Mouse (Mus musculus) kidney, embryonic 16.5 days (tissue): Measurements from ENCODE around the gene Psmb10. TPM values are rescaled to one million over a fixed set of nuclear protein-coding genes. Genes with fewer than 3 reads are reported as not detected.

Source experiments
- ATAC-seq: fragments of 200-750 bp; cut with Nextera tagmentation; 2 replicates; pipeline ENCODE4 v1.8.0; 2017; ENCODE audit warnings: moderate TSS enrichment; ENCODE audit not compliant: low FRiP score, low TSS enrichment
- H3K27ac ChIP-seq: fragments of 300-500 bp; sonication (generic); 2 replicates; pipeline ENCODE4 v1.5.1; 2014; ENCODE audit warnings: low read length
- H3K27me3 ChIP-seq: fragments of 300-500 bp; sonication (generic); 2 replicates; pipeline ENCODE4 v1.6.1; 2014; ENCODE audit warnings: low read length, control low read depth, mixed read lengths; ENCODE audit not compliant: insufficient read depth
- H3K36me3 ChIP-seq: fragments of 300-500 bp; sonication (generic); 2 replicates; pipeline ENCODE4 v1.6.1; 2014; ENCODE audit warnings: low read length, control low read depth, mixed read lengths; ENCODE audit not compliant: insufficient read depth
- H3K4me1 ChIP-seq: fragments of 300-500 bp; sonication (generic); 2 replicates; pipeline ENCODE4 v1.6.1; 2014; ENCODE audit warnings: low read length, control low read depth, mixed read lengths; ENCODE audit not compliant: insufficient read depth
- H3K4me2 ChIP-seq: fragments of 300-500 bp; sonication (generic); replicated peaks from 2 replicates; pipeline ENCODE4 v1.6.1; 2014; ENCODE audit warnings: low read depth, low read length
- H3K4me3 ChIP-seq: fragments of 300-500 bp; sonication (generic); 2 replicates; pipeline ENCODE4 v1.5.1; 2014; ENCODE audit warnings: mild to moderate bottlenecking, low read length
- H3K9ac ChIP-seq: fragments of 300-500 bp; sonication (generic); replicated peaks from 2 replicates; pipeline ENCODE4 v1.6.1; 2014; ENCODE audit warnings: low read length
- H3K9me3 ChIP-seq: fragments of 300-500 bp; sonication (generic); 2 replicates; pipeline ENCODE4 v1.6.1; 2016; ENCODE audit warnings: low read length, control low read depth
- WGBS: fragments of 180-500 bp; shearing (Covaris S2); extraction: QIAGEN DNeasy Blood & Tissue Kit; methylation state at CpG from one replicate; pipeline ENCODE4 v1.1.7; 2014; 5-methylcytosine and 5-hydroxymethylcytosine counted together
- microRNA-seq: library from miRNA; unstranded; fragments of <30 nt; microRNA quantifications from one replicate; pipeline ENCODE4, GENCODE M21; 2016
- polyA plus RNA-seq: library from polyadenylated mRNA; unstranded; fragments of >200 nt; fragmentation: Nextera tagmentation; extraction: Ambion mirVana; gene quantifications from 2 replicates; pipeline ENCODE4 v1.2.1, GENCODE M21; 2015

Psmb10 gene
- polyA plus RNA-seq, 1 experiment from 2014 or later = 46.5 TPM

DNA sequence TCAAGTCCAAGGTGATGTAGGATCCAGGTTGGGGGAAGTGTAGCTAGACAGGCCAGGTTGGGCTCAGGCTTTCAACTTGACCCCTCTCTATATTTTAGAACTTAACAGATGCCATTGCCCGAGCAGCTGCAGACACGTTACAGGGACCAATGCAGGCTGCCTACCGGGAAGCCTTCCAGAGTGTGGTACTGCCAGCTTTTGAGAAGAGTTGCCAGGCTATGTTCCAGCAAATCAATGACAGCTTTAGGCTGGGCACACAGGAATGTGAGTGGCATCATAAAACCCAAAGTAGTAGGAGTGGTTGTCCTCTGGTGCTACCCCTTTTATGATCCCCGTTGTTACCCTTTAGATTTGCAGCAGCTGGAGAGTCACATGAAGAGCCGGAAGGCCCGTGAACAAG is 47.4 kb downstream of the Psmb10 start:
- no peak for ATAC-seq
- Histone ChIP-seq H3K4me1 (peaks cover 3% of the 10 kb centered on the region; the same call in 1 of the 2 replicates), H3K36me3 (peaks cover 66% of the 10 kb centered on the region), H3K27ac (no peak overlapping the region), H3K9me3 (no peaks in the 10 kb centered on the region), H3K27me3 (no peaks in the 10 kb centered on the region), H3K4me2 (no peak overlapping the region), H3K4me3 (no peak overlapping the region), H3K9ac (no peak overlapping the region)
- WGBS = 72% methylated on average over 6 of the region's 6 CpGs

DNA sequence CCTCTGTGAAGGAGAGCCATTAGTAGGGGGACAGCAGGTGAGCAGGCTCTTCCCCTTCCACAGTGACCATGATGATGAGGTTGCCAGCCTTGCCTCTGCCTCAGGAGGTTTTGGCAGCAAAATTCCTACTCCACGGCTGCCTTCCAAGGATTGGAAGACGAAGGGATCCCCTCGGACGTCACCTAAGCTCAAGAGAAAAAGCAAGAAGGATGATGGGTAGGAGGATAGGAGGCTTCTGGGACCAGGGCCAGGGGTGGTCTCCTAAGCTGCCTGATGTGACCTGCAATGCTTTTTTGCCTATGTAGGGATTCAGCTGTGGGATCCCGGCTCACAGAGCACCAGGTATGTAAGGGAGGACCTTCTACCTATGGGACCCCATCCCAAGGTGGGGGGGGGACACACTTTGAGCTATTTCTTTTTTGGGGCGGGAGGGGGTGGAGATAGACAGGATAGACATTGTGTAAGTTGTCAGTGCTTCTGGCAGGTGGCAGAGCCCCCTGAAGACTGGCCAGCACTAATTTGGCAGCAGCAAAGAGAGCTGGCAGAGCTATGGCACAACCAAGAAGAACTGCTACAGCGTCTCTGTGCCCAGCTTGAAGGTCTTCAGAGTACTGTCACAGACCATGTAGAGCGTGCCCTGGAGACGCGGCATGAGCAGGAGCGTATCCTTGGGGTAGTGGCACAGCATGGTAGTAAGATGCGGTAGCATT is 48.3 kb downstream of the Psmb10 start:
- no peaks in the 10 kb centered on the region for H3K27me3 ChIP-seq
- no peak overlapping the region for H3K4me2 ChIP-seq
- H3K27ac ChIP-seq = no peak overlapping the region
- peaks cover 3% of the 10 kb centered on the region; the same call in 1 of the 2 replicates for H3K4me1 ChIP-seq
- ATAC-seq = no peak
- H3K9me3 ChIP-seq = no peaks in the 10 kb centered on the region
- 93% methylated on average over 12 of the region's 12 CpGs for WGBS
- H3K36me3 ChIP-seq = peaks cover 76% of the 10 kb centered on the region
- no peak overlapping the region for H3K4me3 ChIP-seq
- H3K9ac ChIP-seq = no peak overlapping the region

Small RNA genes lying within 50 kb of the gene (microRNA-seq; reads per million reads assigned to microRNA genes)
- not detected for gene Mir7074

Other genes starting within 250 kb of the Psmb10 start
- gene Acd, start 237.3 kb downstream of the Psmb10 start, polyA plus RNA-seq = 65.7 and 67.6 TPM in 2 replicates
- 18.0 and 20.1 TPM in 2 replicates for gene Pard6a, start 237.3 kb downstream of the Psmb10 start, polyA plus RNA-seq
- not detected in 2 replicates for gene 4933405L10Rik, start 230.8 kb downstream of the Psmb10 start, polyA plus RNA-seq
- gene Enkd1, start 230.2 kb downstream of the Psmb10 start, polyA plus RNA-seq = 29.0 and 34.1 TPM in 2 replicates
- 24.9 and 25.7 TPM in 2 replicates for gene Gfod2, start 179.8 kb downstream of the Psmb10 start, polyA plus RNA-seq
- 10.7 and 13.3 TPM in 2 replicates for gene Ranbp10, start 111.1 kb downstream of the Psmb10 start, polyA plus RNA-seq
- 0.21 and 0.24 TPM in 2 replicates for gene Tsnaxip1, start 110.7 kb downstream of the Psmb10 start, polyA plus RNA-seq
- 44.7 and 46.3 TPM in 2 replicates for gene Cenpt, start 85.2 kb downstream of the Psmb10 start, polyA plus RNA-seq
- 65.2 and 66.1 TPM in 2 replicates for gene Thap11, start 83.3 kb downstream of the Psmb10 start, polyA plus RNA-seq
- gene Nutf2, start 77.9 kb downstream of the Psmb10 start, polyA plus RNA-seq = 186 and 242 TPM in 2 replicates
- 58.8 and 61.1 TPM in 2 replicates for gene Edc4, start 57.6 kb downstream of the Psmb10 start, polyA plus RNA-seq
- 0.53 and 0.85 TPM in 2 replicates for gene Nrn1l, start 44.9 kb downstream of the Psmb10 start, polyA plus RNA-seq
- 44.3 and 46.7 TPM in 2 replicates for gene Pskh1, start 38.0 kb downstream of the Psmb10 start, polyA plus RNA-seq
- gene Ctrl, start 4.6 kb downstream of the Psmb10 start, polyA plus RNA-seq = 0.82 and 1.8 TPM in 2 replicates
- 1.3 and 1.8 TPM in 2 replicates for gene Lcat, start 4.9 kb upstream of the Psmb10 start, polyA plus RNA-seq
- 36.1 and 36.2 TPM in 2 replicates for gene Slc12a4, start 27.7 kb upstream of the Psmb10 start, polyA plus RNA-seq
- gene Dpep3, start 41.0 kb upstream of the Psmb10 start, polyA plus RNA-seq = not detected in 2 replicates
- 19.7 and 24.6 TPM in 2 replicates for gene Dus2, start 52.9 kb upstream of the Psmb10 start, polyA plus RNA-seq
- gene Dpep2nb, start 67.5 kb upstream of the Psmb10 start, polyA plus RNA-seq = not detected in 2 replicates
- gene Ddx28, start 73.4 kb upstream of the Psmb10 start, polyA plus RNA-seq = 19.8 and 21.2 TPM in 2 replicates
- gene Nfatc3, start 120.4 kb upstream of the Psmb10 start, polyA plus RNA-seq = 5.7 and 6.7 TPM in 2 replicates
- gene Esrp2, start 198.5 kb upstream of the Psmb10 start, polyA plus RNA-seq = 24.3 and 28.5 TPM in 2 replicates
- gene Pla2g15, start 212.0 kb upstream of the Psmb10 start, polyA plus RNA-seq = 14.9 and 15.6 TPM in 2 replicates
- 49.9 and 52.4 TPM in 2 replicates for gene Slc7a6, start 230.4 kb upstream of the Psmb10 start, polyA plus RNA-seq